Comparison of ENCODE assay signal across 8 mouse cellular contexts in genomic region chr12:83987242-83987582, GRCm38 (mm10). TPM values are rescaled to one million over a fixed set of nuclear protein-coding genes. Genes with fewer than 3 reads are reported as not detected.
DNase-seq lines count a peak whose midpoint lies in the region; ATAC-seq and TF ChIP-seq lines count a peak whose summit lies in the region.

No protein-coding gene starts in this region.

- TF ChIP-seq POLR2A in bone marrow, adult 2 months (IDR thresholded peaks at IDR 0.05; ENCODE audit: borderline replicate concordance, control insufficient read depth, low read depth, low read length), result no peak

- peak overlapping the region; percentile 67 for H3K4me2 ChIP-seq in heart, embryonic 11.5 days

- no peaks in the 10 kb centered on the region for H3K27me3 ChIP-seq in heart, embryonic 11.5 days (ENCODE audit: control insufficient read depth, insufficient read depth, low read length)
- no peaks in the 10 kb centered on the region for H3K27me3 ChIP-seq in hindbrain, embryonic 10.5 days (ENCODE audit: insufficient read depth, poor library complexity, severe bottlenecking)

- no peaks in the 10 kb centered on the region for H3K9me3 ChIP-seq in heart, embryonic 11.5 days (replicated peaks; ENCODE audit: control insufficient read depth, low read length)
- 0 out of 2 replicates have a peak, but pooled peaks cover 5% of the 10 kb centered on the region for H3K9me3 ChIP-seq in hindbrain, embryonic 10.5 days

- TF ChIP-seq CTCF in bone marrow, adult 2 months (IDR thresholded peaks at IDR 0.05; ENCODE audit: control insufficient read depth, insufficient read depth, low read length), result no peak

- peaks cover 10% of the 10 kb centered on the region for H3K4me1 ChIP-seq in heart, embryonic 11.5 days (ENCODE audit: control insufficient read depth, insufficient read depth, low read length)
- no peaks in the 10 kb centered on the region for H3K4me1 ChIP-seq in bone marrow, adult 2 months (ENCODE audit: control insufficient read depth, insufficient read depth, low read length)
- peaks cover 26% of the 10 kb centered on the region for H3K4me1 ChIP-seq in hindbrain, embryonic 10.5 days (replicated peaks)

- peak overlapping the region; percentile 60 for H3K4me3 ChIP-seq in heart, embryonic 11.5 days (ENCODE audit: low read depth, low read length)
- peak overlapping the region; percentile 76 for H3K4me3 ChIP-seq in bone marrow, adult 2 months (replicated peaks; ENCODE audit: control insufficient read depth, low read depth, low read length)
- peak overlapping the region; percentile 64 for H3K4me3 ChIP-seq in hindbrain, embryonic 10.5 days

- peak overlapping the region; percentile 94 for H3K27ac ChIP-seq in heart, embryonic 11.5 days (ENCODE audit: low read depth, low read length)
- peak overlapping the region; percentile 99 for H3K27ac ChIP-seq in bone marrow, adult 2 months (ENCODE audit: control insufficient read depth, insufficient read depth, low read depth, low read length, poor library complexity)
- peak overlapping the region; percentile 93 for H3K27ac ChIP-seq in hindbrain, embryonic 10.5 days

- H3K9ac ChIP-seq in heart, embryonic 11.5 days (ENCODE audit: low read depth, low read length), result peak overlapping the region; percentile 86; the same call in 1 of the 2 replicates

- WGBS in heart, embryonic 11.5 days (ENCODE audit: insufficient replicate concordance), result 18% methylated on average over 8 of the region's 8 CpGs
- 17% methylated on average over 8 of the region's 8 CpGs for WGBS in bone marrow, adult 2 months
- WGBS in hindbrain, embryonic 10.5 days, result 44% methylated on average over 8 of the region's 8 CpGs

- no peak for DNase-seq in heart, postnatal 36 days
- DNase-seq in hindbrain, embryonic 10.5 days (ENCODE audit: low spot score), result no peak
- DNase-seq in mesoderm, embryonic 11.5 days (ENCODE audit: low read depth, low spot score), result peak; percentile 19
- no peak for DNase-seq in urinary bladder, adult 18-20 months (ENCODE audit: low spot score in 2 of 2)
- no peak for DNase-seq in spleen, postnatal 10 days (ENCODE audit: low spot score in 2 of 2)
- no peak for DNase-seq in thymus, postnatal 14 days

- no peak for ATAC-seq in heart, embryonic 11.5 days (replicated peaks; ENCODE audit: insufficient number of reproducible peaks, low FRiP score, low TSS enrichment)

- H3K36me3 ChIP-seq in heart, embryonic 11.5 days (ENCODE audit: control insufficient read depth, insufficient read depth, low read length), result no peaks in the 10 kb centered on the region; the same call in 1 of the 2 replicates
- H3K36me3 ChIP-seq in hindbrain, embryonic 10.5 days, result peaks cover 8% of the 10 kb centered on the region; the same call in 1 of the 2 replicates

- intact Hi-C loops in heart, postnatal 36 days (cut with DNase I), result no loop called here

RNA-seq across cellular contexts. Expression of gene Acot2, which starts 0.4 kb away (rescaled TPM):
- polyA plus RNA-seq in heart, embryonic 11.5 days (2014; fragmentation: Nextera tagmentation; extraction: Ambion mirVana), result 33.0 and 35.5 TPM in 2 replicates
- total RNA-seq in heart, postnatal 36 days (2021), result 100 to 1,000 TPM; 139 to 166 TPM
- polyA plus RNA-seq in bone marrow, adult 2 months (2011; ENCODE audit: insufficient read depth, insufficient read length, low replicate concordance, missing spikeins), result 1.2 and 3.5 TPM in 2 replicates
- 15.5 and 20.0 TPM in 2 replicates for polyA plus RNA-seq in hindbrain, embryonic 10.5 days (2016; fragmentation: Nextera tagmentation; extraction: Ambion mirVana)

RNA-seq across cellular contexts. Expression of gene Heatr4, which starts 2.6 kb away (rescaled TPM):
- polyA plus RNA-seq in heart, embryonic 11.5 days (2014; fragmentation: Nextera tagmentation; extraction: Ambion mirVana), result not detected in 2 replicates
- not detected for total RNA-seq in heart, postnatal 36 days (2021)
- polyA plus RNA-seq in bone marrow, adult 2 months (2011; ENCODE audit: insufficient read depth, insufficient read length, low replicate concordance, missing spikeins), result not detected in 2 replicates
- polyA plus RNA-seq in hindbrain, embryonic 10.5 days (2016; fragmentation: Nextera tagmentation; extraction: Ambion mirVana), result not detected in 2 replicates

RNA-seq across cellular contexts. Expression of gene Acot1, which starts 22.1 kb away (rescaled TPM):
- 19.3 and 20.7 TPM in 2 replicates for polyA plus RNA-seq in heart, embryonic 11.5 days (2014; fragmentation: Nextera tagmentation; extraction: Ambion mirVana)
- total RNA-seq in heart, postnatal 36 days (2021), result 10 to 100 TPM; 75.0 to 91.8 TPM
- 4.9 and 15.5 TPM in 2 replicates for polyA plus RNA-seq in bone marrow, adult 2 months (2011; ENCODE audit: insufficient read depth, insufficient read length, low replicate concordance, missing spikeins)
- polyA plus RNA-seq in hindbrain, embryonic 10.5 days (2016; fragmentation: Nextera tagmentation; extraction: Ambion mirVana), result 39.8 and 45.3 TPM in 2 replicates

RNA-seq across cellular contexts. Expression of gene Riox1, which starts 36.8 kb away (rescaled TPM):
- 9.6 and 10.4 TPM in 2 replicates for polyA plus RNA-seq in heart, embryonic 11.5 days (2014; fragmentation: Nextera tagmentation; extraction: Ambion mirVana)
- 1 to 10 TPM; 5.0 to 5.3 TPM for total RNA-seq in heart, postnatal 36 days (2021)
- 7.0 and 15.2 TPM in 2 replicates for polyA plus RNA-seq in bone marrow, adult 2 months (2011; ENCODE audit: insufficient read depth, insufficient read length, low replicate concordance, missing spikeins)
- polyA plus RNA-seq in hindbrain, embryonic 10.5 days (2016; fragmentation: Nextera tagmentation; extraction: Ambion mirVana), result 16.8 and 17.6 TPM in 2 replicates

RNA-seq across cellular contexts. Expression of gene Acot4, which starts 51.0 kb away (rescaled TPM):
- 0.37 and 0.43 TPM in 2 replicates for polyA plus RNA-seq in heart, embryonic 11.5 days (2014; fragmentation: Nextera tagmentation; extraction: Ambion mirVana)
- total RNA-seq in heart, postnatal 36 days (2021), result 1 to 10 TPM; 1.2 to 1.3 TPM
- polyA plus RNA-seq in bone marrow, adult 2 months (2011; ENCODE audit: insufficient read depth, insufficient read length, low replicate concordance, missing spikeins), result 0.32 and 2.4 TPM in 2 replicates
- polyA plus RNA-seq in hindbrain, embryonic 10.5 days (2016; fragmentation: Nextera tagmentation; extraction: Ambion mirVana), result 0.08 and 0.14 TPM in 2 replicates
